Mouse (Mus musculus) embryonic facial prominence, embryonic 10.5 days (tissue): ENCODE data around the gene Rps27. TPM values are rescaled to one million over a fixed set of nuclear protein-coding genes. Genes with fewer than 3 reads are reported as not detected.

Experiments used
- DNase-seq: peaks from one replicate; pipeline ENCODE4 v3.0.0-alpha.2; 2017; ENCODE audit warnings: low spot score
- H3K27ac ChIP-seq: fragments of 300-500 bp; sonication (generic); replicated peaks from 2 replicates; pipeline ENCODE4 v1.5.1; 2016; ENCODE audit warnings: mild to moderate bottlenecking
- H3K27me3 ChIP-seq: fragments of 300-500 bp; sonication (generic); replicated peaks from 2 replicates; pipeline ENCODE4 v1.6.1; 2016; ENCODE audit warnings: low read depth, mild to moderate bottlenecking; ENCODE audit not compliant: poor library complexity, severe bottlenecking
- H3K36me3 ChIP-seq: fragments of 300-500 bp; sonication (generic); replicated peaks from 2 replicates; pipeline ENCODE4 v1.6.1; 2016; ENCODE audit warnings: mild to moderate bottlenecking, moderate library complexity
- H3K4me1 ChIP-seq: fragments of 300-500 bp; sonication (generic); 2 replicates; pipeline ENCODE4 v1.6.1; 2016
- H3K4me3 ChIP-seq: fragments of 300-500 bp; sonication (generic); 2 replicates; pipeline ENCODE4 v1.5.1; 2016; ENCODE audit warnings: mild to moderate bottlenecking, moderate library complexity
- H3K9me3 ChIP-seq: fragments of 300-500 bp; sonication (generic); 2 replicates; pipeline ENCODE4 v1.6.1; 2016; ENCODE audit warnings: mild to moderate bottlenecking
- WGBS: fragments of 180-500 bp; shearing (Covaris S2); methylation state at CpG from one replicate; pipeline ENCODE4 v1.1.7; 2016; 5-methylcytosine and 5-hydroxymethylcytosine counted together
- polyA plus RNA-seq: library from polyadenylated mRNA; unstranded; fragments of >200 nt; fragmentation: Nextera tagmentation; extraction: Ambion mirVana; gene quantifications from 2 replicates; pipeline ENCODE4 v1.2.1, GENCODE M21; 2016

The Rps27 gene
- polyA plus RNA-seq, 1 experiment from 2014 or later = 1,124 TPM

- Histone ChIP-seq H3K27me3 (no peaks in the 10 kb centered on the region), H3K4me1 (peaks cover 27% of the 10 kb centered on the region), H3K9me3 (no peaks in the 10 kb centered on the region), H3K27ac (peak overlapping the region; percentile 93), H3K4me3 (peak overlapping the region; percentile 80), H3K36me3 (peaks cover 27% of the 10 kb centered on the region)
- 7% methylated on average over 10 of the region's 10 CpGs for WGBS
- DNase-seq = peak; percentile 43
These were observed 35.3 kb upstream of the Rps27 start for GRCm38 (mm10) chr3:90248746-90249100.

DNA sequence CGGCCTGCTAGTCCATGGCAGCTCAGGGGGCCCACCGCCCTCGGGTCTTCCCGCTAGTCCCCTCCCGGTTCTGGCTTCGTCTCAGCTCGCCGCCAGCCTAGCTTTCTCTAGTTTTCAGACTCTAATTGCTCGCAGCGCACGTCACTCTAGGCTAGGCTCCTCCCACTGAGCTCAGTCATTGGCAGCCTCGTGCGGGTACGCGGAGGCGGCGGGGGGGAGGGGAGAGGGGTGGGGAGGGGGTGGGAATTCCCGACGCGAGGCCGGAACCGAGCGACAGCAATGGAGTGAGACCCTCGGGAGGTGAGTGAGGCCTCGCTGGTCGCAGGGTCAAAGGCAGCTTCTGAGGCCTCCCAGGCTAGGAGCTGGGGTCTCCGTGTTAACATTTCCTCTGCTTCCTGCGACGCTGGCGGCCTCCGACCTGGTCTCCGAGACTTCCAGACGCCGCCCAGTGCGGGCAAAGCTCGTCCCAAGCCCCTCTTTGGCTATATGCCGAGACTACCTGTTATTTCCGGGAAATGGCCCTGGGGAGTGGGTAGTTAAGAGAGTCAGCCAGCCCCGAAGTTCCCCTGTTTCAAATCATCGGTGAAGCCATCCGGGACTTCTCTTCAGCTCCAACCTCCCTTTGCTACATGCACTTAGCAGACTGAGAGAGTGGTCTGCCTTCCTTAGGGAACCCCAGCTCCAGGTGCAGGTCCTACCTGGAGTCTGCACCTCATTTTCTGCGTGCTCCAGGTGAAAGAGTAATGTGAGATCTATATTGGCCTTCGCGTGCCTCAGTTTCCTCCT lies 34.7 kb upstream of the Rps27 start, which contains the start of gene Slc39a1:
Slc39a1 (plus strand) TSS at position 213 of the 786 bp plus-strand sequence.
- H3K27me3 ChIP-seq = no peaks in the 10 kb centered on the region
- peak within 1 kb of the TSS; percentile 80 for H3K4me3 ChIP-seq
- peak; percentile 96 for DNase-seq
- WGBS = under 1% methylated on average over 44 of the region's 44 CpGs
- H3K4me1 ChIP-seq = peaks cover 30% of the 10 kb centered on the region
- no peaks in the 10 kb centered on the region for H3K9me3 ChIP-seq
- peak within 1 kb of the TSS; percentile 93 for H3K27ac ChIP-seq
- peaks cover 27% of the 10 kb centered on the region for H3K36me3 ChIP-seq

DNA sequence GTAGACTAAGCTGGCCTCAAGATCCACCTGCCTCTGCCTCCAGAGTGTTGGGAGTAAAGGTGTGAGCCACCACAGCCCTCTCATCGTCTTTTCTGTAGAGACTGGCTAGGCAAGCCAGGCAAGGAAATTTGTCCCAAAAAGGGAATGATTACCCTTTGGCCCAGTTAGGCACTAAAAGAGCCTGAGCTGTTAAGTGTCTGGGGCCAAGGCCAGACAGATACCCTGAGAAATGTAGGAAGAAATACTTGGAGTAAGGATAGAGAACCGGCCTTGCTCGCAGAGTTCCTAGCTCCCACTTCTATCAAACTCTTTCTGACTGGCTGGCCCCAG lies 34.1 kb upstream of the Rps27 start:
- no peak for DNase-seq
- Histone ChIP-seq H3K27ac (peak overlapping the region; percentile 93), H3K4me1 (peaks cover 36% of the 10 kb centered on the region), H3K4me3 (peak overlapping the region; percentile 80), H3K9me3 (no peaks in the 10 kb centered on the region), H3K27me3 (no peaks in the 10 kb centered on the region), H3K36me3 (peaks cover 27% of the 10 kb centered on the region)
- 2% methylated on average over 3 of the region's 3 CpGs for WGBS

DNA sequence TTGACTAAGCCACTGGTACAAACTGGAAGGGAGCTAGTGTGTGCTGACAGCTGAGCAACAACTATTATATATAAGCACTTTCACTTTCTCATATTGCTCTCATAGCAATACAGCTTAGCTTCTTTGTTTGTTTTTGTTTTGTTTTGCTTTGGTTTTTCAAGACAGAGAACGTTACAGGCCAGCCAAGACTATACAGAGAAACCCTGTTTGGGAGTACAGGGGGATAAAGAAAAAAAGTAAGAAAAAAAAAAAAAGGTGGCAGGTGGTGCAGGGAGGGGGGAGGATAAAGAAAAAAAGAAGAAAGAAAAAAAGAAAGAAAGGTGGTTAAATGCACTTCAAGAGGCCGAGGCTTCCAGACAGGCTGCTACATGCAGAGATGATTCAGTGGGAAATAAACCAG lies 32.0 kb upstream of the Rps27 start:
- peaks cover 7% of the 10 kb centered on the region; the same call in 1 of the 2 replicates for H3K27me3 ChIP-seq
- H3K27ac ChIP-seq = no peak overlapping the region
- WGBS = 74% methylated on average over 2 of the region's 2 CpGs
- H3K9me3 ChIP-seq = no peaks in the 10 kb centered on the region
- H3K4me3 ChIP-seq = no peak overlapping the region
- peaks cover 12% of the 10 kb centered on the region for H3K36me3 ChIP-seq
- DNase-seq = no peak
- H3K4me1 ChIP-seq = peaks cover 39% of the 10 kb centered on the region

- Histone ChIP-seq H3K4me3 (peak within 1 kb of the TSS; percentile 57), H3K4me1 (peaks cover 26% of the 10 kb centered on the region), H3K27me3 (peaks cover 7% of the 10 kb centered on the region; the same call in 1 of the 2 replicates), H3K27ac (peak within 1 kb of the TSS; percentile 82), H3K9me3 (no peaks in the 10 kb centered on the region), H3K36me3 (no peaks in the 10 kb centered on the region)
- WGBS = 2% methylated on average over 19 of the region's 19 CpGs
- peak; percentile 75 for DNase-seq
These were observed 29.7 kb upstream of the Rps27 start, which contains the start of gene Creb3l4 for GRCm38 (mm10) chr3:90242984-90243775. Gene Creb3l4, minus strand, starts transcription at chr3:90243512.

GRCm38 (mm10) chr3:90241669-90242358 lies 28.4 kb upstream of the Rps27 start:
- WGBS = 84% methylated on average over 10 of the region's 10 CpGs
- H3K4me1 ChIP-seq = peaks cover 18% of the 10 kb centered on the region
- H3K36me3 ChIP-seq = peaks cover 4% of the 10 kb centered on the region
- H3K4me3 ChIP-seq = peak overlapping the region; percentile 13; the same call in 1 of the 2 replicates
- no peak for DNase-seq
- no peaks in the 10 kb centered on the region for H3K9me3 ChIP-seq
- peaks cover 7% of the 10 kb centered on the region; the same call in 1 of the 2 replicates for H3K27me3 ChIP-seq
- 0 out of 2 replicates have a peak overlapping the region, but pooled peaks have one; percentile 4 for H3K27ac ChIP-seq

DNA sequence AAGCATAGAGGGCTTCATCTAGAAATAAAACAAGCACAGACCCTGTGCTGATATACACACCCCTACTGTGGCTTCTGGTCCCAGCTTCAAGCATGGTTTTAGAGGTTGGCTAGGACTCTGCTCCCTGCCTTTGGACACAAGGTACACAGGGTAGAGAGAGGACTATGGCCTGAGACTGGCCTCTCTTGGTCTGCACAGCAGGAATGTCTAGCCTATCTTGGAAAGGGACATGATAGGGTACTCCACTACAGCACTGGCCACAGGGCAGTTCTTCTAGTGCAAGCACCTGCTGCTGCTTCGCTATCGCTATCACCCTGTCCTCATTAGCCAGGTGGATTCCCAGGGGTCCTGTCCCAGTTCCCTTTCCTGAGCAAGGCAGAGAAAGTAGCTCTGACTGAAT lies 27.8 kb upstream of the Rps27 start:
- Histone ChIP-seq H3K36me3 (peaks cover 9% of the 10 kb centered on the region), H3K9me3 (no peaks in the 10 kb centered on the region), H3K4me1 (peaks cover 18% of the 10 kb centered on the region), H3K4me3 (no peak overlapping the region), H3K27me3 (peaks cover 7% of the 10 kb centered on the region; the same call in 1 of the 2 replicates), H3K27ac (no peak overlapping the region)
- 90% methylated on average over 2 of the region's 2 CpGs for WGBS
- DNase-seq = no peak

DNA sequence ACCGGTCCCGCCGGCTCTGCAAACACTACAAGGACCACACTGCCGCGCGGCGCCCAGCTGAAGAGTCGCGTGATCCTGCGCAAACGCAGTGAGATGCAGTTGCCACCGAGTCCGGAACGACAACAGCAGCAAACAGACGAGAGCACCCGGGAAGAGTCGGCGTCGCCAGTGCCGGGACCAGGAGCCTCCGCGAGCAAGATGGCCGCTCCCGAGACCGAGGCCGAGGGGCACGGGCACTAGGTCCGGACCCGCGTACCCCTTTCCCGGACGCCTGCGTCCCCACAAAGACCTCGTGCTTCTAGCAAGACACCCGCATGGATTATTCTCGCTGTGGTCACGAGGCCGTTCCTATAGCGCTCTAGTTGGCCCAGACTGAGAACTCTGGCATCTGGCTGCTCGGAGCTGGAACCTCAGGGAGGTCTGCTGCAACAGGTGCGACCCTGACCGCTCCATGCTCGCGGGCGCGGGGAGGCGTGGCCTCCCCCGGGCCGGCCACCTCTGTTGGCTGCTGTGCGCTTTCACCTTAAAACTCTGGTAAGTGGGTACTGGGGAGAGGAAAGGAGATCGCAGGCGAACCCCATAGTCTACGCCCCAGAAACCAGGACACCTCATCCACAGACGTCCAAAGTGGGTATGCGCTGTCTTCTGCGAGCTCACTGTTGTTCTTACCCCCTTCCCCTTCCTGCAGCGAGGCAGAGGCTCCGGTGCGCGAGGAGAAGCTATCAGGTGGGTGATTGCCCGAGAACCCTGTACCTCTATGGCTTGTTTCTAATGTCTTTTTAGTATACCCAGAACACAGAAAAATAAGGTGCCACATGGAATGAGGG lies 18.3 kb upstream of the Rps27 start, which contains the start of gene Jtb:
Jtb (plus strand) TSS at position 91 of the 827 bp plus-strand sequence.
- no peaks in the 10 kb centered on the region for H3K9me3 ChIP-seq
- peak within 1 kb of the TSS; percentile 89 for H3K27ac ChIP-seq
- peak within 1 kb of the TSS; percentile 88 for H3K4me3 ChIP-seq
- peaks cover 38% of the 10 kb centered on the region for H3K36me3 ChIP-seq
- peaks cover 16% of the 10 kb centered on the region for H3K4me1 ChIP-seq
- WGBS = under 1% methylated on average over 61 of the region's 61 CpGs
- H3K27me3 ChIP-seq = no peaks in the 10 kb centered on the region
- DNase-seq = peak; percentile 93

GRCm38 (mm10) chr3:90231075-90231474 lies 17.6 kb upstream of the Rps27 start:
- no peaks in the 10 kb centered on the region for H3K27me3 ChIP-seq
- no peak for DNase-seq
- peak overlapping the region; percentile 89 for H3K27ac ChIP-seq
- WGBS = 17% methylated on average over 8 of the region's 8 CpGs
- peak overlapping the region; percentile 88 for H3K4me3 ChIP-seq
- no peaks in the 10 kb centered on the region for H3K9me3 ChIP-seq
- peaks cover 16% of the 10 kb centered on the region for H3K4me1 ChIP-seq
- peaks cover 34% of the 10 kb centered on the region for H3K36me3 ChIP-seq

GRCm38 (mm10) chr3:90224331-90224730 lies 10.9 kb upstream of the Rps27 start:
- H3K36me3 ChIP-seq = peaks cover 33% of the 10 kb centered on the region
- H3K4me3 ChIP-seq = no peak overlapping the region

DNA sequence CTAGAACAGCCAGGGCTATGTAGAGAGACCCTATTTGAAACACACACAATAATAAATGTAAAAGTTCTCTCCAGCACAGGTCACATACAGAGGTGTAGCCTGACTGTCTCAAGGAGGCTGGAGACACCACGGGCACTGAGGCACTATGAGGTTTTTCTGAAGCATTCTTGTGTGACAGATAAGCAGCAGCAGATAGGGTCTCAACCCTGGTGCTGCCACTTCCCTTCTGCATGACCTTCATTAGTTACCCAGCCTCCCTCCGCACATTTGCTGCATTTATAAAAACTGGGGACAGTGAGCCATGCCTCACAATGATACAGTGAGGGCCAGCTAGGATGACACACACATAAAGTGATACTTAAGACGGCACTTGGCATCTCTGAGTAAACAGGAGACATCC lies 9.5 kb upstream of the Rps27 start:
- Histone ChIP-seq H3K36me3 (peaks cover 33% of the 10 kb centered on the region), H3K27me3 (no peaks in the 10 kb centered on the region), H3K9me3 (0 out of 2 replicates have a peak, but pooled peaks cover 2% of the 10 kb centered on the region), H3K4me1 (peaks cover 29% of the 10 kb centered on the region), H3K27ac (no peak overlapping the region), H3K4me3 (no peak overlapping the region)
- no peak for DNase-seq
- 82% methylated on average over 3 of the region's 3 CpGs for WGBS

More at GRCm38 (mm10) chr3:90224331-90224730, 10.9 kb upstream of the Rps27 start:
- Histone ChIP-seq H3K4me1 (peaks cover 29% of the 10 kb centered on the region), H3K27me3 (no peaks in the 10 kb centered on the region), H3K9me3 (0 out of 2 replicates have a peak, but pooled peaks cover 2% of the 10 kb centered on the region), H3K27ac (no peak overlapping the region)
- DNase-seq = no peak
- 76% methylated on average over 10 of the region's 10 CpGs for WGBS
